Mouse (Mus musculus) spleen, adult 18-20 months (tissue): ENCODE data around the gene Pdxdc1.
"Not testable (repeated sequence)": the region's sequence is repeated elsewhere in the genome, so short reads cannot be mapped to it uniquely, and the experiment has no call there.

Source experiments
- DNase-seq, 2 experiments: peaks; one replicate each; pipeline ENCODE4 v3.0.0; 2022; ENCODE audit warnings: mixed read lengths in 2 of 2

The Pdxdc1 gene

DNA sequence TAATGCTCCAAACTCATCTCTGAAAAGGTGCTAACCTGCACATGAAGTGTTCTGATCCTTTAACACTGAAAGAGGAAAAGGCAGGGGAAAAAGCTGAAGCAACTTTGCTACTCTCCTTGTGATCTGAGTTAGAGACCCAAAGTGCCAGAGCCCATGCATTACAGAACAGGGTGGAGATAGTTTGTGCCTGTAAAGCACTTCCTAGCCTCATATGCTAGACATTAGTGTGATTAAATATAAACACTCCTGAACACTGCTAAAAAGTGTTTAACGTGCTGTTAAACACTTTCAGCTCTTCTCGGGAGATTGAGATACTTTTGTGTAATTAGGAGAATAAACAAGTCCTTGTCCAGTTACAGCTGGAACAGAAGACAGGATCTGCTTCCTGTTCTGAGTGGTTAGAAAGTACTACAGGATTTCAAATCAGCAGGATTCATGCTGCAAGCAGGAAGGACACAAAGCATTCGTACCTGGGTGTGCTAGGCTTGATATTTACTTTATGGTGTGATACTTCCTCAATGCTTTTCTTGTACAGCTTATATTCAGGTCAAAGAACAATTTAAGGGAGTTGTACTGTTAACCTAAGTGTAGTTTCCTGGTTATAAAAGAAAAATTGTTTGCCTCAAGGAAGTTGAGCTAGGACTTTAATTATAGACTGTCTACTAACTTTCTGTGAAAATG is 19.7 kb downstream of the Pdxdc1 start:
- no peak for DNase-seq

DNA sequence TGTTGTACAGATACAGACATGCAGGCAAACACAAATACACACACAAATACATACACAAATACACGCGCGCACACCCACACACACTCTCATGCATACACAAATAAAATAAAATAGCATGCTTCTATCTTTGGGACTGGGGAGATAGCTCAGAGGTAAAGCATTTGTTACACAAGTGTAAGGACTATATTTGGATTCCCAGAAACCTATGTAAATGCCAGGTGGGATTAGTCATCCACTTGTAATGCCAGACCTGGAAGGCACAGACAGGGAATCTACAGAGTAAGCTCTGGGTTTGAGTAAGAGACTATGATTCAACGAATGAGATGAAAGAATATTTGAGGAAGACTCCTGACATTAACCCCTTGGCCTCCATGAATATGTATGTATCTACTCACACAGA is 27.4 kb downstream of the Pdxdc1 start:
- DNase-seq: no peak

DNA sequence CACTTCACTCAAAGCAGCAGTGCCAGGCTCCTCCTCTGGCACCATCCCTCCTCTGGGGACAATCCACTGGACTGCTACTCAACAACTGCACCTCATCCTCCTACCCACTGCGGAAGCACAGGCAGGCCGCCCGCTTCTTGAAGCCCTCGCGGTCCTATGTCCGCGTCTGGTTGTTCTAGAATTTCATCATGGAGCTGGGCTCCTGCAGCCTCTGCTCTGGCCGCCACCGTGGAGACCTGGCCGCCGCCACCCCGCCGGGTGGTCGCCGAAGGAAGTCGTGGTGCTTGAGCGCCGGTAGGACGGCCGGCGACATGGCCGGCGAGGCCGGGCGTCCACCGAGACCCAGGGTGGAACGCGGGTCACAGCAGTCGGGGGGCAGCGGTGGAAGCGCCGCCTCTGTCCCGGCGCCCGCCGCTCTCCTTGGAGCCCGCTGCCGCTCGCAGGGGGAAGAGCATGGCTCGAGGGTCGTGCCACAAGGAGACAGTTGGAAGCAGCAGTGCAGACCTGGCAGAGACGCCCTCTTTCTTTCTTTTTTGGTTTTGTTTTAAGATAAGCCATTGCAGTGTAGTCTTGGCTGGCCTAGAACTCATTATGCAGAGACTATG is 34.9 kb downstream of the Pdxdc1 start:
- DNase-seq: no peak

DNA sequence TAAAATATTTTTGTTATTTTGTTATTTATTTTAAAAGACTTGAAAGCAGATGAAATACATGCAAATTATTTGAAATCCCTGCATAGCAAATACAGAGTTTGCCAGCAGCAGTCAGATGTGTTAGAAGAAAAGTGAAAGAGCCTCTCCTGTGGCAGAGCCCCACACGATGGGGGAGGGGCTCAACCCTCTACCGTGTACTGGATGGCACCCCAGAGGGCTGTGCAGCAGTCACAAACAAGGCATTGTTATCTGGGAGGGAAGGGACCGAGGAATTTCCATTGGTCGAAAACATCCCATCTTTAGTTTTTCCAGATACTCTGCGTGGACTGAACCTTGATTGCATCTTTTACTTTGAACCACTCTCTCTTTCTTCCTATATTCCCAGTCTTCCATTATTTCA is 35.5 kb downstream of the Pdxdc1 start:
- DNase-seq: not testable (repeated sequence)

DNA sequence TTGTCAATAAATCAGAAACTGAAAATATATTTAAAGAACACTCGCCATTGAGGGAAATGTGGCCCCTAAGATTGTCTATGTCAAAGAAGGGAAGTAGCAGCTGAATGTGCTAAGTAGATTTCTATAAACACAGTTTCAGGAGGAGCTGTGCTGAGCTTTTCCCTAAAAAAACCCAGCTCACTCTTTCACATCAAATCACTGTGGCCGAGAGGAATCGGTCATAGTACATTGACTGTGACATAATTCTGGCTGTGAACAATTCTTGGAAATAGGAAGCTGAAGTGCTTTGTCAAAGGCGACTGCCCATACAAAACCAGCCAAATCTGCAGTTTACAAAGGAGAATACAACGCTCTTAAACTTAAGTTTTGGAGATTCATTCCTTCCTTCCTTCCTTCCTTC is 36.3 kb downstream of the Pdxdc1 start:
- no peak for DNase-seq

DNA sequence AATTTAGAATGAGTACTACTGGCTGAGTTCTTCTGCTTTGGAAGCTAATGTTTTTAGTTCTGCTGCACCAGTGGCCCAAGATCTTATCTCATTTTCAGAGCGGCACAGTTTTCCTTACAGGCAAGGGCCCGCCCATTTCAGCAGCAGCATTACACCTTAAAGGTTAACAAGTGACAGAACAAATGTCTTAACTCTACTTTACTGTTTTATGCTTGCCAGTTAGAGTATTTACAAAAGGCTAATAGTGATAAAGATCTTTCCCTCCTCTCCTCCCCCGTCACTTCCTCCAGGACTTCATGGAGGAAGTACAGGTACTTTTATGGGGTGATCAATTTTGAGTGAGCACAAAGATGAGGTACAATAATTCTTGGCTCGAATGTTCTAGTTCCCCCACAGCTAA is 36.9 kb downstream of the Pdxdc1 start:
- DNase-seq: no peak

DNA sequence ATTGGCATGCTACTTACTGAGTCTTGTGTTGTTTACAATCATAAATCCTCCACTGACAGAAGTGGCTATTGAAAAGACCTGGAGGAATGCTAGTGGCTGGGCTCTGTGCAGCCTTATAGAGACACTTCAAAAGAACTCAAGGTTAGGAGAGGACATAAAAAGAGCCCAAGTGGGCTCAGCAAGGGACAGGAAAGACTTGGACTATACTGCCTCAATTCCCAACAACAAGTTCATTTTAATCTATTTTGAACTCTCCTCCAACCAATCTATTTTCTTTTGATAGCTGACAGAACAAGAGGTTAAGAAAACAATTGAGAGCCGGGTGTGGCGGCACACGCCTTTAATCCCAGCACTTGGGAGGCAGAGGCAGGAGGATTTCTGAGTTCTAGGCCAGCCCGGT is 49.0 kb downstream of the Pdxdc1 start:
- DNase-seq: no peak

DNA sequence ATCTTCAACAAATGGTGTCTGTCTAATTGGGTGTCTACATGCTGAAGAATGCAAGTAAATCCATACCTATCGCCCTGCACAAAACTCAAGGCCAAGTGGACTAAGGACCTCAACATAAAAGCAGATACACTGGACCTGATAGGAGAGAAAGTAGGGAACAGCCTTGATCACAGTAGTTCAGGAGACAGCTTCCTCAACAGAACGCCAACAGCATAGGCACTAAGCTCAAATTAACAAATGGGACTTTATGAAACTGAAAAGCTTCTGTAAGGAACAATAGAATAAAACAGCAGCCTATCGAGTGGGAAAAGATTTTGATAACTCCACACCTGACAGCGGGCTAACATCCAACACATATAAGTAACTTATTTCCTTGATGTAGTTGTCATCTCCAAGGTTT is 51.5 kb downstream of the Pdxdc1 start:
- DNase-seq: no peak

DNA sequence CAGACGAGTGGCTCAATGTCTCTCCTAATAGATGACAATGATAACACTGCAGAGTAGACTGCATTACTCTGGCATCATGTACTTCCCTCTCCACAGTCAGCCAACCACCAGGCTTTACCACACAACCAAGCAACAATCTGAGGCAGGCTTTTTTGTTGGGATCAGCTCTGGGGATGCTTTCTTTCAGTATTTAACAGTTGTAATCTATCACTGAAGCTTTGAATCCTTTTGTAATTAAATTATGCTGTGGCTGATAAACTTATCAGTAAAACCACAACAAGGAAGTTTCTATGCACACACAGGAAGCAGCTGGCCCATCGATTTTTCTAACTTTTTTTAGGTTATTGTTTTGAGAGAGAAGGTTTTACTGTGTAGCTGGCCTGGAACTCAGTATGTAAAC is 54.6 kb downstream of the Pdxdc1 start:
- no peak for DNase-seq

DNA sequence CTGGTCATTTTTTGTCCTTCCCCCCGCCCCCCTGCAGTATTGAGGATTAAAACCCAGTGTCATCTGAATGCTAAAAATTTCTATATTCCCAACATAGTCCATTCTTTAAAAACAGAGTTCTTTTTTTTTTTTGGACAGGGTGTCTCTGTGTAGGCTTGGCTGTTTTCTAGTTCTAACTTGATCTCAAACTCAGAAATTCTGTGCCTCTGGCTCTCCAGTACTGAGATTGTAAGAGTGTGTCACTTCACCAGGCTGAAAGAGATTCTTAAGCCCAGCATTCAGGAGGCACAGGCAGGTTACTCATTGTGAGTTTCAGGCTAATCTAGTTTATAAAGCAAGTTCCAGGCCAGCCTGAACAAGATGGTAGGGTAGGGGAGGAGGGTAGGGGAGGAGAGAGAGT is 56.3 kb downstream of the Pdxdc1 start:
- no peak for DNase-seq

DNA sequence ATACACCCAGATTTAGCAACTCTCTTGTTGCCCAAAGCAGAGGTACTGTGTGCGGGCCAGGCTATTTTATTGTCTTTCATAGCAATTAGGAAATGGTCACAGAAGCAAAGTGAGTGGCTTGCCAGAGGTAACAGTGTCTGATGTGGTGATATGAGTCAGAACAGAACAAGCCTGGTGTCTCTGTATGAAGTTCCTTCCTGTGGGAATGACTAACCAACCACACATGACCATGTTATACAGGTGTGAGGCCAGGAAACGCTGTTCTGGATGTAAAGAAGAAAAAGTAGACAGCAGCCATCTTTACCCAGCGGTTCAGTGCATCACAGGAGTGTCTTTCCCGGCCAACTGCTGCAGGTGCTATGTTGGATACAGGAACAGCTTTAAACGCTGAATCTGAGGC is 57.9 kb downstream of the Pdxdc1 start:
- DNase-seq: no peak

DNA sequence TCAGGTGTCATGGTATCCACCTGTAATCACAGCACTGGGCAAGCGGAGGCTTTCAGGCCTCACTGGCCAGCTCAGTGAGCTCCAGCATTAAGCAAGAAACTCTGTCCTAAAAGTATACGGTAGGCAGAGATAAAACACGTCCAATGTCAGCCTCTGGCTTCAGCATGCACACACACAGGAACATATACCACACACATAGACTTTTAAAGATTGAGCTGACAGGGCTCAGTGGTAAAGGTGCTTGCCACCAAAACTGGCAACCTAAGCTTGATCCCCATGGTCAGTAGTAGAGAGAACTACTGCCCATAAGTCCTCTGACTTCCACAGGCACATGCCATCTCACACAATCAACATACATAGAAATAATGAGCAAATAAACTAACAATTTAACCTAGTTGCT is 62.0 kb downstream of the Pdxdc1 start:
- DNase-seq: no peak

DNA sequence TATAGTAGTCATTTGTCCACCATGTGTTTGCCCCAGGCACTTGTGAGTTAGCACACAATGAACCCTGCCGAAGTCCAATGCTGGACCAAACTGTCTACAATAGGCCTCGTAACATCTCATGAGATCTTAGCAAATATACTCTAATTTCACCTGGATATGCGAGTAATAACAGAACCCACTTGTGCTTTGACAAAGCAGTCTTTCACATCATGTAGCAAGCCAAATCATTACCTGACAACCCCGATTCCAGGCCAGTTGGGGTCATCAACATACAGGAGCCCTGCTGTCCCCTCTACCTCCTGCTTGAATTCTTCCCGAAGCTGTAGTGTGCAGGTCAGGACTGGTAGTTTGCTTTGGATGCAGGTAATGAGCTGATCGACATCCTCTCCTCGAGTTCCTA is 62.9 kb downstream of the Pdxdc1 start:
- no peak for DNase-seq

DNA sequence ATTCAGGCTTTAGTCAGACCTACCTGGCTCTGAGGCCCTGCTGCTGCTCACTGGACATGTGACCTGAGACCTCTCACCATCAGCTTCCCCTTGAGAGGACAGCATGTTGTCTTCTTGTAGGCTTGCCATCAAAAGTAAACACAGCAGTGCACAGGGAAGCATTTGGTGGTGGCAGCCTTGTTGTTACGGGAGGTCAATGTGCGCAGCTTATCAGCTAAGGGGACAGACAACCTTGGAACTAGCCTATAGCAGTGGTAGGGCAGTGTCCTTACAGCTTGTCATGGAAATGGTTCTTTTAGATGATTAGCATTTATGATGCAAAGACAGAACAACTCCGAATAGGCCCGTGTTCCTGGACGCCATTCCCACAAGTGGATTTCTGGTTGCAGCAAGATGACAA is 68.5 kb downstream of the Pdxdc1 start:
- no peak for DNase-seq

DNA sequence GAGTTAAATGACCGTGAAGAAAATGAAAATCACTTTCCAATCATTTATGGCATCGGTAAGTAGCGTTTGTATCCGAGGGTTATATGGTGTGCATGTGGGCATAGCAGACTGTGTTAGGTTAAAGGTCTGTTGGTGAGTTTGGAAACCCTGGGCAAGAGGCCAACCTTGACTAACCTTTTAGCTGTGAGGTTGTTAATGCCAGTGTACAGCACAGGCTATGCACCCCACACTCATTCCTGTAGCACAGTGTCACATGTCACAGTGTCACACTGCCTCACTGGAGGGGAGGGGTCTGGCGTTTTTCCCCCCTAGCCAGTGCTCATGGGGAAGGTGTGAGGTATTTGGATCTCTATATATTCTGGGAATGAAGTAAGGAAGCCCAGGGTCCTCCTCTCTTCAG is 71.3 kb downstream of the Pdxdc1 start:
- no peak for DNase-seq

DNA sequence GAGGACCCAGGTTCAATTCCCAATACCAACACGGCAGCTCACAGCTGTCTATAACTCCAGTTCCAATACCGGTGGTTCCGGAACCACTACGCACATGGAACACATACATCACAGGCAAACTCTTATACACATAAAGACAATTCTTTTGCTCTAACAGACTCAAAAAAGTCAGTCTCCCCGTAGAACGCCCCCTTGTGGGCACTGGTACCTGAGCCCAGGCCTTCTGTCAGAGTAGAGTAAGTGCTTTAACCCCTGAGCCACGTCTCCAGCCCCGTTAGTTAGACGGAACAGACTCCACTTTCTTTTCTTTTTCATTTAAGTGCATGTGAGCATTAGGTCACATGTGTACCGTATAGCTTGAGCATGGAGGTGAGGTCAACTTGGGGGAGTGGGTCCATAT is 72.5 kb downstream of the Pdxdc1 start:
- DNase-seq: no peak

DNA sequence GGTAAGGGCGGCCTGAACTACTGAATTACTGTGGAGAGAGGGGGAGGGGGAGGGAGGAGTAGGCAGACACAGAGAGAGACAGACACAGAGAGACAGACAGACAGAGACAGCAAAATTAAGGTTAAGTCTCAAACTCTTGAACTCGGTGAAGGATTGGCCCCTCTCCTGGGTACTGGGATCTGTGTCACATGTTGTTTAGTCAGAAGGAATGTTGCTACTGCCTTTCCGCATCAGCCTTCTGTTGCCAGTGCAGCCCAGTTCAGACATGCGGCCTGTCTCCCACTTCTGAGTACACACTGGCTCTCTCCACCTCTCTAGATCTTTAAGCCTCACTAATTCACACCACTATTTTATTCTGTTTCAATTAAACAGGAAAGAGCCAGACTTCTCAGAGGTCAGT is 76.4 kb downstream of the Pdxdc1 start:
- no peak for DNase-seq

DNA sequence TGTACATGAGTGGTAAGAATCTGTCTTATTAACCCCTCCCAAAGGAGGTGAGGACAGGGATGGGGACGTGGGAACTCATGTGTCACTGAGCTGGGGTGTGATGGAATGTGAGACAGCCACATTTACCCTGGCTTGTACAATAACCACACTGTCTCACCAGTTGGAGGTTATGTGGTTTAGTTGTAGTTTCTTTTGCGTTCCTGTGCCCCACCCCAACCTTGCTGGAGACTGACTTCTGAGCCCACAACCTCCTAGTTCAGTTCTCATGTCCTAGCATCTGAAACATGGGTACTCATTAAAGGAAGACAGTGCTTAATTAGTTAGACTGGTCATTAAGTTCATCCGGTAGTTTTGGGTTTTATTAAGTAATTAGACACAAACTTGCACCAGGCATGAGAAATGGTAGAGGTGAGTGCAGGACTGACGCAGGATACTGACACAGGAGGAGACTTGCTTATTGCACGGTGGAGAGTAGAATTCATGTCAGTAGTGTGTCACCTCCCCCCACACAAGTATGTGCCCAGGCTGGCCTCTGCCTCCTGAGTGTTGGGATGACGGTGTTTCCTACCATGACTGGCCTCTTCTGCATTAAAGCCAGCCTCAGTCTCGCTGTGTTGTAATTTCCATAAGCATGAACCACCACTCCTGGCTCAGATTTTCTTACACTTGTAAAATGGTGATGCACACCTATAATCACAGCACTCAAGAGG is 77.0 kb downstream of the Pdxdc1 start:
- no peak for DNase-seq

DNA sequence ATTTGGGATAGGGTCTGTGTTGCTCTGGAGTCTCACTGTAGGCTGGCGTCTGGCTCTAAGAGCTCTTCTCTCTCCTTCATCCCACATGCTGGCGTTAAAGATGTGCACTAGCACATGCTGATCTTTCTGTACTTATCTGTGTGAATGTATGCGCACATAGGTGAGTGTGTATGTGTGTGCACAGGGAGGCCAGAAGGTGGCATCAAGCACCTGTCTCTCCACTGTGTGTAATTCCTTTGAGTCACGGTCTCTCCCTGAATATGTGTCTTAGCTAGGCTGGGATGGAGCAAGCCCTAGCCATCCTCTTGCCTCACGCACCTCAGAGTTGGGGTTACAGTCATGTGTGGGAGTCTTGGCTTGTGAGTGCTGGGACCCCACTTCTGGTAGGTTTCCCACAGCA is 82.2 kb downstream of the Pdxdc1 start:
- no peak for DNase-seq

DNA sequence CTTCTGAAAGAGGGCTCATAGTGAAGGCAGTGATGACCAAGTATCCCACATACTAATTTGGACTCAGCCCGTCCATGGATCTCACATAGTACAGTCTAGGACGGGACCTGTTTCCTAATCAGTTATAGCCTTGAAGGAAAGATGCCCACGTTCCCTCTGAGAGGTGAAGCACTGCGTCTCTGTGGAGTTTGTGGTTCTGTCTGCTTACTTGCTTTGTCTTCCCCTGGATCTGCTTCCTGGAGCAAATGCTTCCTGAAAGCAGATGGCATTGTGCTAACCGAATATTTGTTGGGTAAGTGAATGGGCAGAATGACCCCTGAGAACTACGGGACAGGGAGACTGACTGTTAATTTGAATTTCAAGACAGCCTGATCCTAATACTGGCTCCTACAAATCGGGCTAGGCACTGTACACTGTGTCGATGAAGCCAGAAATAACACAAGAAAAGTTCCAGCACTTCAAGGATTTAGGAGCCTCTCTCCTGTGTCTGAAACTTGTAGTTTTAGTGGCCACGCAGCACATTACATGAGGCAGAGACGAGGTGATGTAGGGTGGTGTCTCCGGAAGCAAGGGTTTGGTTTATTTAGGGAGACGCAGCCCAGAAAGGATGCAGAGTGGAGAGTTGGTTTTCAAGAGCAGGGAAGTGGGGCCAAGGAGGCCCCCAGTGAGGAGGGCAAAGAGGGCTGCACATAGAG is 83.0 kb downstream of the Pdxdc1 start:
- no peak for DNase-seq

DNA sequence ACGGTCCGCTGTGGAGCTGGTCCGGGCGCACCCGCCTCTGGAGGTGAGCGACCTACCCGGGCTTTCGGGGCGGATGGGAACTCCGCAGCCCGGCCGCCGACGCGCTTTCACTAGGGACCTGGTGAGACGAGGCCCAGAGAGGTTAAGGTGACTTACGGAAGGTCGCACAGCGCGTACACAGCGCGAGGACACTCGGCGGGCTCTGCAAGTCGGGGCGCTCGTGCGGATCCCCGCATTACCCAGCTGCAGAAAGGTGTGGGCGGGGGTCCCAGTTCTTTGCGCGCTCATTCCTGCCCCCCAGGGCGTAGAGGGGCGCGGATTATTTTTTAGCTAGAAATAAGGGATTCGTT is 83.6 kb downstream of the Pdxdc1 start:
- no peak for DNase-seq

DNA sequence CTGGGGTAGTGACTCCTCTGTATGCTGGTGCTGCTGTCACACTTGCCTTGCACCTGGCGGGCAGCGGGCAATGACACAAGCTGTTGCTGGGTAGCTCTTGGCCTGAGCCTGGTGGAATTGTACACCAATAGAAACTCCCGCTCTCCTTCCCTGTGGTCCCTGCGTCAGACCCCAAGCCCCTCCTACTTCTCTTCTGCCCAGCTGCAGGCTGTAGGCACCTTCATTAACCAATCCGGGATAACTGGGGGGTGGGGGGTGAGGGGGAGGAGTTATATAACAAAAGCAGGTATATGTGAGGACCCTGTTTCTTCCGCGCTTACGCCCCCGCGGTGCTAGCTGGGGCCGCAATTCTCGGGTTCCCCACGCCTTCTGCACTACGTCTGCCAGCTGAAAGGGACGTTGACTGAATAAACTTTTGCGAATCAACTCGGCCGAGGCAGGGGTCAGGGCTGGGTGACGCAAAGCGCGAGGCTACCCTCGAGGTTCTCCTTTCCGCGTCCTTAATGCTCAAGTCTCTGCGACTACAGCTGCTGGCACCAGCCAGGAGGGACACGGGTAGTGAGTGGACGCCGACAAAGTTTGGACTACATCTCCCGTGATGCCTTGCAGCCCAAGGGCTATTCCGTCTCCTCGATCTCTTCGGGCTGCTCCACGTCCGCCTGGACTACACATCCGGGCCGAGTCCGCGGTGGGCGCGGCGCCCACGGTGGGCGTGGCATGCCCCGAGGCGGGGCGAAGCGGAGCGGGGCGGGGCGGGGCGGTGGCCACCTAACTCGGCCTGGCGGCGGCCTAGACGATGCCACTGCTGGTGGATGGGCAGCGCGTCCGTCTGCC is 84.2 kb downstream of the Pdxdc1 start, which contains the start of gene Ntan1:
Gene Ntan1, plus strand, starts transcription at position 286 of the 834 bp plus-strand sequence.
- DNase-seq: peak; percentile 94 to 95

DNA sequence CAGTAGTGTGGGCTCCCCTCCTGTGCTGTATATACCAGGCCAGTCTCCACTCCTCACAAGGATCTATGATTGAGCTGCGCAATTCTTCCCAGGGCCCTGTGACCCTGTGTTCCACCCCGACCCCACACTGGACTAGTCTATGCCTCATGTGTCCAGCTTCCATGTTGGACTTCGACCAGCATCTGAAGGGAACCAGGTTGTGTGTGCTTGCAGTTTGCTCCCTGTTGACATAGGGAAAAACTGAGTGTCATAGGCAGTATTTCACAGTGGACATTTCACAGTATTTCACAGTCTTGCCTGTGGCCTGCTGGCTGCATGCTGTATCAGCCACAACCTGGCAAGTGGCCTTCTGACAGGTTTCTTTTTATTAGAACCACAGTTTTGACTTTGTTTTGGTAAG is 89.7 kb downstream of the Pdxdc1 start:
- no peak for DNase-seq
